Mouse (Mus musculus) yolk sac, embryonic 10.5 days (tissue): ENCODE measurements around the gene Vmn2r59.
"Not testable (repeated sequence)": the region's sequence is repeated elsewhere in the genome, so short reads cannot be mapped to it uniquely, and the experiment has no call there.

Source experiments
- DNase-seq: peaks from one replicate; pipeline ENCODE4 v3.0.0-alpha.2; 2017; ENCODE audit warnings: low spot score

Vmn2r59 gene

GRCm38 (mm10) chr7:42058923-42059322 is at the start of gene Vmn2r59:
TSS of gene Vmn2r59 (minus strand) at chr7:42059023.
- no peak for DNase-seq

DNA sequence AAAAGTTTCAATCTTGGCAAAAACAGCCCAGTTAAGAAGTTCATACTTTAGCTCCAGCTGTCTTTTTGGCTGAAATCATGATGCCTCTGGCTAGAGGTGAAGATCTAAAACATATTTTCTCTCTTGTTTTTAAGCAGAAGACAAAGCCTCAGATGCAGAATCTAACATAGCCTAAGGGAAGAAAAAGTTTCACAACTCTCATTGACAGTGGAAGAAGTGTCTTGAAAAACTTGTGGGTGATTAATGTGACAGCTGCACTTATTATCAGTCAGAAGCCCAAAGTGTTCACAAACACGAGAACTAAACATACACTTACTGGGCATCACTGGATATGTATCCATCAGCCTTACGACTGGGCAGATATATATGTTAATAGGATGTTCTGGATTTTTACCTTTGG is 48.6 kb upstream of the Vmn2r59 start, which contains the start of gene Vmn2r60:
Vmn2r60 (plus strand) TSS at position 301 of the 400 bp plus-strand sequence.
- no peak for DNase-seq

- DNase-seq, result not testable (repeated sequence)
These were observed 48.2 kb upstream of the Vmn2r59 start for GRCm38 (mm10) chr7:42107061-42107460.
